Mouse (Mus musculus): ENCODE data around the gene Cd7. TPM values are rescaled to one million over a fixed set of nuclear protein-coding genes. Genes with fewer than 3 reads are reported as not detected.
A peak's percentile ranks its signal among the peaks of the same experiment; 100 is the strongest.

The Cd7 gene
- polyA plus RNA-seq, 2 experiments = 0.37 to 0.56 TPM

- H3K36me3 ChIP-seq (replicated peaks; ENCODE audit: control insufficient read depth, insufficient read depth, low read depth) = no peaks in the 10 kb centered on the region
- TF ChIP-seq EP300 (IDR thresholded peaks at IDR 0.05; ENCODE audit: low read depth) (no peak), CTCF (IDR thresholded peaks at IDR 0.05; ENCODE audit: low read depth) (no peak)
- H3K9ac ChIP-seq (replicated peaks) = no peak overlapping the region
- no peak overlapping the region for H3K4me3 ChIP-seq (ENCODE audit: insufficient read depth in 1 of 2, low read depth in 2 of 2, low read length in 2 of 2)
- 54% methylated on average over 4 of the region's 4 CpGs for WGBS (ENCODE audit: insufficient replicate concordance)
- no peaks in the 10 kb centered on the region for H3K4me1 ChIP-seq (replicated peaks; ENCODE audit: control insufficient read depth in 2 of 2, insufficient read depth in 2 of 2, low read length in 1 of 2)
- H3K27me3 ChIP-seq (ENCODE audit: control insufficient read depth, insufficient read depth, low read length) = no peaks in the 10 kb centered on the region
- ATAC-seq (ENCODE audit: insufficient read depth) = no peak
- no peak overlapping the region for H3K4me2 ChIP-seq (ENCODE audit: low read depth)
- no peak overlapping the region for H3K27ac ChIP-seq
- H3K9me3 ChIP-seq (ENCODE audit: control insufficient read depth, low read length) = no peaks in the 10 kb centered on the region
- DNase-seq (ENCODE audit: low read depth in 3 of 3, low spot score in 3 of 3) = no peak
Measured at GRCm38 (mm10) chr11:121001966-121002365, 37.3 kb downstream of the Cd7 start.

DNA sequence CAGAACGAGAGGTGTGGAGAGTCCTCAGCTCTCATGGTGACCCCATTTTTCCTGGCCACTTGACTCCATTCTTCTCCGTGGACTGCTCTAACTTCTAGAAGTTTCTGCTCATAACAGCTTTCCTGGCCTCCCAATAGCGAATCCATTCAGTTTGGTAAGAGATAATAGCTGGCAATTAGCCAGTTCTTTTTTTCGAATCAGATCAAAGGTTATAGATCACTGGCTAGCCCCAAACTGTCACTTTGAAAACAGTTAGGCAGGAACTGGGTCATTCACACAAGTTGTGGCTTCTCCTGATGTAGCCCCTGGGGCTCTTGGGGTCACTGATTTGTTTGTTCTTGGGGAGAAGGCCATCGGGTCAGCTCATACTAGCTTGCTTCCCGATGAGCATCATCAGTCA, 44.5 kb downstream of the Cd7 start:
- 70% methylated on average over 6 of the region's 6 CpGs for WGBS (ENCODE audit: insufficient replicate concordance)
- H3K27ac ChIP-seq = no peak overlapping the region
- no peak for DNase-seq (ENCODE audit: low read depth in 3 of 3, low spot score in 3 of 3)

GRCm38 (mm10) chr11:120993586-120993985, 45.6 kb downstream of the Cd7 start:
- no peak overlapping the region for H3K9ac ChIP-seq (replicated peaks)
- WGBS (ENCODE audit: insufficient replicate concordance) = 78% methylated on average over 5 of the region's 5 CpGs
- peaks cover 14 to 27% of the 10 kb centered on the region in 2 experiments for H3K4me1 ChIP-seq (replicated peaks; ENCODE audit: control insufficient read depth in 2 of 2, insufficient read depth in 2 of 2, low read length in 1 of 2)
- H3K27me3 ChIP-seq (ENCODE audit: control insufficient read depth, insufficient read depth, low read length) = no peaks in the 10 kb centered on the region
- no peak for DNase-seq (ENCODE audit: low read depth in 3 of 3, low spot score in 3 of 3)
- no peaks in the 10 kb centered on the region for H3K36me3 ChIP-seq (replicated peaks; ENCODE audit: control insufficient read depth, insufficient read depth, low read depth)
- TF ChIP-seq EP300 (IDR thresholded peaks at IDR 0.05; ENCODE audit: low read depth) = no peak
- TF ChIP-seq CTCF (IDR thresholded peaks at IDR 0.05; ENCODE audit: low read depth) = no peak
- H3K9me3 ChIP-seq (ENCODE audit: control insufficient read depth, low read length) = no peaks in the 10 kb centered on the region
- no peak overlapping the region for H3K4me3 ChIP-seq (ENCODE audit: insufficient read depth in 1 of 2, low read depth in 2 of 2, low read length in 2 of 2)
- no peak for ATAC-seq (ENCODE audit: insufficient read depth)
- H3K27ac ChIP-seq = no peak overlapping the region
- no peak overlapping the region for H3K4me2 ChIP-seq (ENCODE audit: low read depth)

More for the DNA sequence above, 44.5 kb downstream of the Cd7 start:
- no peak overlapping the region for H3K4me2 ChIP-seq (ENCODE audit: low read depth)
- H3K9me3 ChIP-seq (ENCODE audit: control insufficient read depth, low read length) = no peaks in the 10 kb centered on the region
- no peak for TF ChIP-seq EP300 (IDR thresholded peaks at IDR 0.05; ENCODE audit: low read depth)
- H3K4me1 ChIP-seq (replicated peaks; ENCODE audit: control insufficient read depth in 2 of 2, insufficient read depth in 2 of 2, low read length in 1 of 2) = peaks cover 2 to 17% of the 10 kb centered on the region in 2 experiments
- H3K36me3 ChIP-seq (replicated peaks; ENCODE audit: control insufficient read depth, insufficient read depth, low read depth) = no peaks in the 10 kb centered on the region
- H3K9ac ChIP-seq (replicated peaks) = no peak overlapping the region
- no peaks in the 10 kb centered on the region for H3K27me3 ChIP-seq (ENCODE audit: control insufficient read depth, insufficient read depth, low read length)
- no peak overlapping the region for H3K4me3 ChIP-seq (ENCODE audit: insufficient read depth in 1 of 2, low read depth in 2 of 2, low read length in 2 of 2)
- no peak for ATAC-seq (ENCODE audit: insufficient read depth)

GRCm38 (mm10) chr11:120993080-120993479, 46.1 kb downstream of the Cd7 start:
- WGBS (ENCODE audit: insufficient replicate concordance) = 88% methylated on average over 3 of the region's 3 CpGs
- TF ChIP-seq EP300 (IDR thresholded peaks at IDR 0.05; ENCODE audit: low read depth) = no peak
- no peak for TF ChIP-seq CTCF (IDR thresholded peaks at IDR 0.05; ENCODE audit: low read depth)
- peaks cover 15 to 32% of the 10 kb centered on the region in 2 experiments for H3K4me1 ChIP-seq (replicated peaks; ENCODE audit: control insufficient read depth in 2 of 2, insufficient read depth in 2 of 2, low read length in 1 of 2)
- no peak for ATAC-seq (ENCODE audit: insufficient read depth)
- H3K36me3 ChIP-seq (replicated peaks; ENCODE audit: control insufficient read depth, insufficient read depth, low read depth) = no peaks in the 10 kb centered on the region
- H3K9ac ChIP-seq (replicated peaks) = no peak overlapping the region
- no peak overlapping the region for H3K4me3 ChIP-seq (ENCODE audit: insufficient read depth in 1 of 2, low read depth in 2 of 2, low read length in 2 of 2)
- H3K27ac ChIP-seq = no peak overlapping the region
- no peak for DNase-seq (ENCODE audit: low read depth in 3 of 3, low spot score in 3 of 3)
- H3K9me3 ChIP-seq (ENCODE audit: control insufficient read depth, low read length) = no peaks in the 10 kb centered on the region
- H3K27me3 ChIP-seq (ENCODE audit: control insufficient read depth, insufficient read depth, low read length) = no peaks in the 10 kb centered on the region
- H3K4me2 ChIP-seq (ENCODE audit: low read depth) = no peak overlapping the region

DNA sequence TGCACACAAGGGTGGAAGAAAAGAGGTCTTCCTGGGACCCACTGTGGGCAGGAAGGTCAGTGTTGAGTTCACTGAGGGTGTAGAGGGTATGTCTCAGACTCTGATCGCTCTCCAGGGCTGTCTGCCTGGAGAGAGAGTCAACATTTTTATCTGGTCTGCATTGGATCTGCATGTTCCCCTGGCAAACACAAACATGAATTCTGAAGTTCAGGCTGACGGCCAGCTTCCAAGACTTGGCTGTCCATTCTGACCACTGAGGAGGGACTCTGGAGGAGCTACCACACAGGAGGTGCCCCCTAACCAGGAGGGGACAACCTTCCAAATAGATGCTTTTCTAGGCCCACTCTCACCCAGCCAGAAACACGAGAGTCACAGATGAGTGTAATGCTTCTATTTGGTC, 47.4 kb downstream of the Cd7 start:
- WGBS (ENCODE audit: insufficient replicate concordance) = 49% methylated on average over 3 of the region's 3 CpGs
- no peaks in the 10 kb centered on the region for H3K9me3 ChIP-seq (ENCODE audit: control insufficient read depth, low read length)
- H3K9ac ChIP-seq (replicated peaks) = peak overlapping the region; percentile 61
- no peaks in the 10 kb centered on the region for H3K36me3 ChIP-seq (replicated peaks; ENCODE audit: control insufficient read depth, insufficient read depth, low read depth)
- ATAC-seq (ENCODE audit: insufficient read depth) (peak; percentile 0; the same call in 1 of the 2 replicates), DNase-seq (ENCODE audit: low read depth in 3 of 3, low spot score in 3 of 3) (no peak)
- H3K4me3 ChIP-seq (ENCODE audit: insufficient read depth in 1 of 2, low read depth in 2 of 2, low read length in 2 of 2) = peak overlapping the region; percentile 69 to 94
- TF ChIP-seq CTCF (IDR thresholded peaks at IDR 0.05; ENCODE audit: low read depth) = no peak
- no peak for TF ChIP-seq EP300 (IDR thresholded peaks at IDR 0.05; ENCODE audit: low read depth)
- no peak overlapping the region for H3K27ac ChIP-seq
- H3K4me1 ChIP-seq (replicated peaks; ENCODE audit: control insufficient read depth in 2 of 2, insufficient read depth in 2 of 2, low read length in 1 of 2) = peaks cover 21 to 43% of the 10 kb centered on the region in 2 experiments
- no peaks in the 10 kb centered on the region for H3K27me3 ChIP-seq (ENCODE audit: control insufficient read depth, insufficient read depth, low read length)
- peak overlapping the region; percentile 82 for H3K4me2 ChIP-seq (ENCODE audit: low read depth)

All from liver, embryonic 14.5 days (tissue).